Mouse (Mus musculus) limb, embryonic 12.5 days (tissue): ENCODE results near the gene Mapk8. TPM values are rescaled to one million over a fixed set of nuclear protein-coding genes. Genes with fewer than 3 reads are reported as not detected.

ENCODE experiments used
- ATAC-seq: fragments of 200-750 bp; cut with Nextera tagmentation; 2 replicates; pipeline ENCODE4 v1.8.0; 2017; ENCODE audit warnings: low read depth, moderate TSS enrichment; ENCODE audit not compliant: insufficient number of reproducible peaks, insufficient read depth, low FRiP score, low TSS enrichment
- H3K27ac ChIP-seq: fragments of 300-500 bp; sonication (generic); 2 replicates; pipeline ENCODE4 v1.5.1; 2016; ENCODE audit warnings: mild to moderate bottlenecking, moderate library complexity
- H3K27me3 ChIP-seq: fragments of 300-500 bp; sonication (generic); 2 replicates; pipeline ENCODE4 v1.6.1; 2016; ENCODE audit warnings: mild to moderate bottlenecking, moderate library complexity
- H3K36me3 ChIP-seq: fragments of 300-500 bp; sonication (generic); 2 replicates; pipeline ENCODE4 v1.6.1; 2016; ENCODE audit warnings: mild to moderate bottlenecking, moderate library complexity
- H3K4me1 ChIP-seq: fragments of 300-500 bp; sonication (generic); replicated peaks from 2 replicates; pipeline ENCODE4 v1.6.1; 2016
- H3K4me2 ChIP-seq: fragments of 300-500 bp; sonication (generic); 2 replicates; pipeline ENCODE4 v1.6.1; 2016; ENCODE audit warnings: mild to moderate bottlenecking, moderate library complexity
- H3K4me3 ChIP-seq: fragments of 300-500 bp; sonication (generic); replicated peaks from 2 replicates; pipeline ENCODE4 v1.5.1; 2016; ENCODE audit warnings: mild to moderate bottlenecking
- H3K9ac ChIP-seq: fragments of 300-500 bp; sonication (generic); replicated peaks from 2 replicates; pipeline ENCODE4 v1.6.1; 2016; ENCODE audit warnings: mild to moderate bottlenecking, moderate library complexity
- H3K9me3 ChIP-seq: fragments of 300-500 bp; sonication (generic); 2 replicates; pipeline ENCODE4 v1.6.1; 2016; ENCODE audit warnings: mild to moderate bottlenecking, moderate library complexity
- WGBS: fragments of 180-500 bp; shearing (Covaris S2); methylation state at CpG from one replicate; pipeline ENCODE4 v1.1.7; 2016; 5-methylcytosine and 5-hydroxymethylcytosine counted together
- polyA plus RNA-seq: library from polyadenylated mRNA; unstranded; fragments of >200 nt; fragmentation: Nextera tagmentation; extraction: Ambion mirVana; gene quantifications from 2 replicates; pipeline ENCODE4 v1.2.1, GENCODE M21; 2016

The Mapk8 gene
- polyA plus RNA-seq, 1 experiment from 2014 or later: 23.4 TPM

DNA sequence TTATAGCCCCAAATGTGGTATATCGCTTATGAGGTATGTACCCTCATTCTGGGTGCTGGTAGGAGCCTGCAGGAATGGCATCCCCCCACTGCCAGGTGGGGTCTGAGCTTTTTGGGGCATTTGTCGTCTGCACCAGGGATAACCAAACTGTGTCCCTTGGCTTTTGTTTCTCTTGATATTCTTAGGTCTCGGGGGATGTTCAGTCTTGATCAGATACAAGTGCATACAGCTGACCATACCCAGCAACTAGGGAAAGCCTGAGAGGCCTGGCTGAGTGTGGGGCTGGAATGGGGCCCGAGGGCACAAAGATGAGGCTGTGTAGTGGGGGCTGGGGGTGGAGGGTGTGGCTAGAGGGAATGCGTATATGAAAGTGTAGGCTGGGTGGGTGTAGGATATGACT is 83.3 kb downstream of the Mapk8 start:
- Histone ChIP-seq H3K4me2 (no peak overlapping the region), H3K4me1 (peaks cover 7% of the 10 kb centered on the region), H3K36me3 (no peaks in the 10 kb centered on the region), H3K27me3 (peaks cover 18% of the 10 kb centered on the region; the same call in 1 of the 2 replicates), H3K9ac (no peak overlapping the region), H3K27ac (no peak overlapping the region), H3K9me3 (no peaks in the 10 kb centered on the region), H3K4me3 (no peak overlapping the region)
- 81% methylated on average over 5 of the region's 5 CpGs for WGBS
- ATAC-seq: no peak

DNA sequence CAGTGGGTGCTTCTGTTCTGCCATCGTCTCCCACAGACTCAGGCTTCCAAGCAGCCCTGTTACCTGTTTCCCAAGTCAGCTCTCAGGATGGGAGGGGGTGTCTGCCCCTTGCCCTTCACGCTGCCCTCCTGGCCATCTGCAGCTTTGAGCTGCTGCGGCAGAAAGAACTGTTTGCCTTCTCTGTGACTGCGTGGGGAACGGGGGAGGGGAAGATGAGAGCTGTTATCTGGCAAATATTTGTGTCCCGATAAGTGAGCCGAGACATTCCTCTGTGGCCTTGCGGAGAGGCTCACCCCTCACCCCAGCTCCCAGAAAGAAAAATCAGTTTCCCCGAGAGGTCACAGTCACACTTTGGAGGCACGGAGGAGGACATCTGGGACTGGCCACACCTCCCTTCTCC is 84.2 kb downstream of the Mapk8 start:
- no peak overlapping the region for H3K9ac ChIP-seq
- WGBS: 28% methylated on average over 10 of the region's 10 CpGs

DNA sequence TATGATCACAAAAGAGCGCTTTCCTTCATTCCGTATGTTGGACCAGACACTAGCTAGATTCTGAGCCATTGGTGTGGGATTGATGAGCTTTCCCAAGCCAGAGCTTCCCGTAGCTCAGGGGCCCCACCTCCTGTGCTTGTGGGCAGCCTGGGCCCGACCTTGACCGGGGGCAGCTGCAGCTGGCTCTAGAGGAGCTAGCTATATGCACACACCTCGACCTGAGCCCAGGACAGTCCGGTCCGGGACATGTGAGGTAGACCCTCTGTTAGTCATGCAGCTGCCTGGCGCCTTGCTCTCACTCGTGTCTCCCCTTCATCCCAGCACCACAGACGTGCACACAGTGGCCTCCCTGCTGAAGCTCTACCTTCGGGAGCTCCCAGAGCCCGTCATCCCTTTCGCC is 84.8 kb downstream of the Mapk8 start:
- Histone ChIP-seq H3K36me3 (no peaks in the 10 kb centered on the region), H3K4me1 (peaks cover 7% of the 10 kb centered on the region), H3K9me3 (no peaks in the 10 kb centered on the region), H3K4me2 (no peak overlapping the region), H3K9ac (no peak overlapping the region), H3K4me3 (no peak overlapping the region), H3K27ac (no peak overlapping the region), H3K27me3 (peaks cover 18% of the 10 kb centered on the region; the same call in 1 of the 2 replicates)
- ATAC-seq: no peak
- WGBS: 56% methylated on average over 14 of the region's 14 CpGs

More for the DNA sequence above, 84.2 kb downstream of the Mapk8 start:
- H3K4me1 ChIP-seq: peaks cover 7% of the 10 kb centered on the region
- no peak overlapping the region for H3K27ac ChIP-seq
- no peaks in the 10 kb centered on the region for H3K9me3 ChIP-seq
- H3K36me3 ChIP-seq: no peaks in the 10 kb centered on the region
- H3K27me3 ChIP-seq: peaks cover 18% of the 10 kb centered on the region; the same call in 1 of the 2 replicates
- no peak overlapping the region for H3K4me3 ChIP-seq
- no peak for ATAC-seq
- no peak overlapping the region for H3K4me2 ChIP-seq

DNA sequence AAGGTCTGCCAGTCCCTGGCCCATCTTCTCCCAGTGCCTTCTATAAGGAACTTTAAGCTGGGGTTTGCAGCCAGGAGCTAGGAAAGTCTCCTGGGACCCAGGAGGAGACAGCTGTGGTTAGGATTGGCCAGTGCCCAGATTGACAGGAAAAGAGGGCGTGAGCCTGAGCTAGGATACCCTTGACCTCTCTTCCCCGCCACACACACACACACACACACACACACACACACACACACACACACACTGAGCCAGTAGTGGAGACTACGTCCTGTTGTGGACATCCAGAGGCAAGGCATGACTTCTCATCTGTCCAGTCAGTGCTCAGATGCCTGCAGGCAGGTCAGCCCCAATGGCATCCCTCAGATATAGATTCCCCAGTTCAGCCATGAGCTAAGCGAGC is 85.4 kb downstream of the Mapk8 start:
- 55% methylated on average over 3 of the region's 4 CpGs for WGBS
- H3K27ac ChIP-seq: no peak overlapping the region
- H3K4me1 ChIP-seq: peaks cover 7% of the 10 kb centered on the region
- no peak overlapping the region for H3K9ac ChIP-seq
- peaks cover 18% of the 10 kb centered on the region; the same call in 1 of the 2 replicates for H3K27me3 ChIP-seq
- no peak overlapping the region for H3K4me3 ChIP-seq
- ATAC-seq: no peak
- no peaks in the 10 kb centered on the region for H3K36me3 ChIP-seq
- H3K4me2 ChIP-seq: no peak overlapping the region
- no peaks in the 10 kb centered on the region for H3K9me3 ChIP-seq

DNA sequence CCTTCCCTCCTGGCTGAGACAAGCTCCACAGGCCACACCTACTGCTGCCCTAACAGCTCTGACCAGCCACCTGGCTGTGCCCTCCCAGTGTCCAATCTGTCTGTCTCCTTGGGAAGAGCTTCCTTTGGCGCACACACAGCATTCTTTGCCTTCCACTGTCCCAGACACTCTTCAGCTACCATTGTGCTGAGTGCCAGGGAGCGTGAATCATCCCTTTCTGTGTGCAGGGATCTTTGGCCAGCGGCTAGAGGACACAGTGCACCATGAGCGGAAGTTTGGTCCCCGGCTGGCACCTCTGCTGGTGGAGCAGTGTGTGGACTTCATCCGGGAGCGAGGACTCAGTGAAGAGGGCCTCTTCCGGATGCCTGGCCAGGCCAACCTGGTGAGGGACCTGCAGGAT is 88.1 kb downstream of the Mapk8 start:
- WGBS: 93% methylated on average over 8 of the region's 8 CpGs
- Histone ChIP-seq H3K27me3 (peaks cover 24% of the 10 kb centered on the region; the same call in 1 of the 2 replicates), H3K36me3 (no peaks in the 10 kb centered on the region), H3K4me2 (no peak overlapping the region), H3K4me3 (no peak overlapping the region), H3K4me1 (peaks cover 7% of the 10 kb centered on the region), H3K27ac (no peak overlapping the region), H3K9ac (no peak overlapping the region), H3K9me3 (no peaks in the 10 kb centered on the region)
- ATAC-seq: no peak

DNA sequence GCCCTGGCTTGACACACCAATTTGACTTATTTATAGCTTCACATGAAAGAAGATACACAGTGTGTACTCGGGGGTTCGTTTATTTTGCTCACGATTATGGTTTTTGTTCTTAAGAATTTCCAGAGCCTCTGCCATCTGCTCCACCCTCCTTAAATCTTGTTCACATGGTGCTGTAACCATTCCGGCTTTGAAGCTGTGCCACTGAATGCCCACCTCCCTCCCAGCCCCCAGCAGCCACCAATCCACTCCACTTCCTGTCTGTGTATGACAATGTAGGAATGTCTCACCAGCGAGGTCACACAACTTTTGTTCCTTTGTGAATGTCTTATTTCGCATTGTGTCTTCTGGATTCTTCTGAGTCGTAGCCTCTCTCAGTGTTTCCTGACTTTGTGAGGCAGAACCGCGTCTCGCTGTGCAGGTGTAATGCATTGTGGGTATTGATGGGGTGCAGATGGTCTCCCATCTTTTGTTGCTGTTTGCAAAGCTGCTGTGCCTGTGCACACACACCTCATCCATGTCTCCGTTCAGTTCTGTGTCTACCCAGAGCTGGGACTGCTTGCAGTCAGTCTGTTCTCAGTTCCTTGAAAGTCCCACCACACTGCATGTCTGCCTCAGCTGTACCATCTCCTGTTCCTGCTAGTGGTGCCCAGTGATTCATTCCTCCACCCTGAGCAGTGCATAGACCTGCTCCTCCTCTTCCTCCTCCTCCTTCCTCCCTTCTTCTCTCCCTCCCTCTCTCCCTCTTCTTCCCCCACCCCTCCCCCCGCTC is 89.2 kb downstream of the Mapk8 start:
- Histone ChIP-seq H3K4me2 (no peak overlapping the region), H3K27ac (no peak overlapping the region), H3K9ac (no peak overlapping the region), H3K4me3 (no peak overlapping the region), H3K27me3 (peaks cover 26% of the 10 kb centered on the region), H3K9me3 (no peaks in the 10 kb centered on the region), H3K4me1 (peaks cover 5% of the 10 kb centered on the region), H3K36me3 (no peaks in the 10 kb centered on the region)
- no peak for ATAC-seq
- WGBS: 66% methylated on average over 12 of the region's 12 CpGs

DNA sequence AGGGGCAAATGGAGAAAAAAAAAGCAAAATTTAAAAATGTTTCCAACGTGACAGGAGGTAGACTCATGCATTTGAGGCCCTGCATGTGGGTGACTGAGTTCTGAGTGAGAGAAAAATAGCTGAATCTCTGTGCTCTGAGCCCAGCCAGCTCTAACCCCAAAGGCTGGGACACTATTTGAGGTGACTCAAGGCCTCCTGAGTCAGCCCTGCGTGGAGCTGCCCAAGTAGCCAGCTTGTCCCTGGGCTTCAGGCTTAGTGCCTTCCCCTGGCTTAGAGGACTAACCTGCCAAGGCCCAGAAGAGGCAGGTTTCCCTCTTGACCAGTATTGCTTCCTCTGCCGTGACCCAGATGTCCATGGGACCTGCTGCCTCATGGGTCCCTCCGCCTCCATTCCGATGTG is 91.7 kb downstream of the Mapk8 start:
- H3K4me2 ChIP-seq: no peak overlapping the region
- ATAC-seq: no peak
- 84% methylated on average over 5 of the region's 5 CpGs for WGBS
- no peak overlapping the region for H3K9ac ChIP-seq
- H3K27ac ChIP-seq: no peak overlapping the region
- no peak overlapping the region for H3K4me3 ChIP-seq
- H3K9me3 ChIP-seq: no peaks in the 10 kb centered on the region
- H3K27me3 ChIP-seq: peaks cover 45% of the 10 kb centered on the region
- H3K4me1 ChIP-seq: peaks cover 7% of the 10 kb centered on the region; the same call in 1 of the 2 replicates
- H3K36me3 ChIP-seq: no peaks in the 10 kb centered on the region

DNA sequence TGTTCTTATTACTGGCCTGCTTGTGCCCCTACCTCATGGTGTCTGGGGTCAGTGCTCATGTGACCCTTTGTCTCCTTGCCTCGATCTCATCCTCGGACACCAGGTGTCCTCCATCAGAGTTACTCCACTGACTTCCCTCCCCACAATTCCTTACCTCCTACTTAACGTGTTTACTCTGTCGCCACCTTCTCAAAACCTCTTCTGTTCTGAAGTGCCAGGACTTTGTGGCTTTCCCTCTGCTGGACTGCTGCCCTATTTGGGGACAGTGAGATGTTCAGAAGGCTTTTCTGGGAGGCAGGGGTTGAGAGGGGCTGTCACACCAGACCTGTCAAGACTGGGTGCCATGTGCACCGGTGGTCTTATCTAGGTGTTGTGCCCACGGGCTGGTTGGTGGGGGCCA is 94.1 kb downstream of the Mapk8 start:
- H3K4me2 ChIP-seq: no peak overlapping the region
- peaks cover 66% of the 10 kb centered on the region for H3K27me3 ChIP-seq
- H3K4me1 ChIP-seq: peaks cover 7% of the 10 kb centered on the region; the same call in 1 of the 2 replicates
- WGBS: 83% methylated on average over 6 of the region's 6 CpGs
- ATAC-seq: no peak
- no peak overlapping the region for H3K9ac ChIP-seq
- H3K9me3 ChIP-seq: no peaks in the 10 kb centered on the region
- H3K27ac ChIP-seq: no peak overlapping the region
- no peak overlapping the region for H3K4me3 ChIP-seq
- H3K36me3 ChIP-seq: no peaks in the 10 kb centered on the region

DNA sequence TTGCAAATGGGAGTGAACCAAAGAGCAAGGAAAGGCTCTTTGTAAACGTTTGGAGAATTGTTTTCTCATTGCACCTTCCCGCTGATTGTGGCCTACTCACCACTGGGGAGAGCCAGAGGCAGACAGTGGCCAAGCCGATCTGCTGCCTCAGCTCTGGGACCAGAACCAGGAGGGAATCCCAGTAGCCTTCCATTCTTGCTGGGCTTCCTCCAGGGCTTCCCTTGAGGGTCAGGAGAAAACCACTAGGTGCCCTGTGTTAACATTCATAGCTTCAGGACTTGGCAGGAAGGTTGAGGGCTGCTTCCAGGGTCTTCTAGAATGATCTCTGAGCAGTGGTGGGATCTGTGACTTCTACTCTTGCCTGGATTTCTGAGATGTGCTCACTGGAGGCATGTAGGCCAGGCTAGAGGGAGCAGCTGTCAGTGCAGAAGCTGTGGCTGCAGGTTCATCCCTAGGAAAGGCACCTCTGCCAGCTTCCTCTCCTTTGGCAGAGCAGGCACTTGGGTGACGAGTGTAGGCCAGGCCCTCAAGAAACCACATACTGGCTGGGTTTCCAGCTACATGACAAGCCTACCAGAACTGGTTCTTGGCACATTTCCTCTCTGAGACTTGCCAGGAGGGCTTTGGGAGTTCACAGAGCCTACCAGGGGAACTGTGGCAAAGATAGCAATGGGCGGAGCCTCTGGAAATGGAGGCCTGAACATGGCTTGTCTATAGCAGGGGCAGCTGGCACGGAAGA is 94.8 kb downstream of the Mapk8 start:
- H3K36me3 ChIP-seq: no peaks in the 10 kb centered on the region
- H3K4me1 ChIP-seq: 0 out of 2 replicates have a peak, but pooled peaks cover 7% of the 10 kb centered on the region
- no peak overlapping the region for H3K27ac ChIP-seq
- no peak overlapping the region for H3K9ac ChIP-seq
- WGBS: 66% methylated on average over 6 of the region's 6 CpGs
- H3K27me3 ChIP-seq: peaks cover 69% of the 10 kb centered on the region
- no peak for ATAC-seq
- H3K4me2 ChIP-seq: no peak overlapping the region
- no peak overlapping the region for H3K4me3 ChIP-seq
- H3K9me3 ChIP-seq: no peaks in the 10 kb centered on the region

DNA sequence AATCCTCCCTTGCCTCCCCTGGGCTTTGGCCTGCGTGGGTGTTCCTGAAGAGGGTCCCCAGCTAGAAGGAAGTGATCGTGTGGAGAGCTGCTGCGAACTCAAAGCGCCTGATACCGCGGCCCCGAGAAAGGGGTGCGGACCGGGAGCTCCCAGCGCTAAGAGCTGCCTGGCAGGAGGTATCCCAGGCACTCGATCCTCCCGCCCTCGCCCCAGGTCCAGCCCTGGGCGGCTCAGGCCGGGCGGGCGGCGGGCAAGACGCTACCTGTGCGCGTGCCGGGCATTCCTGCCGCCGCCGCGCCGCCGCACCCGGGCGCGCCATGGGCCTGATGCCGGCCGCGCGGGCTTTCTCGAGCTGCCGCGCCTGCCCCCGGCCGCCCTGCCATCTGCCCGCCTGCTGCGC is 95.9 kb downstream of the Mapk8 start:
- Histone ChIP-seq H3K27ac (no peak overlapping the region), H3K4me1 (0 out of 2 replicates have a peak, but pooled peaks cover 7% of the 10 kb centered on the region), H3K9ac (peak overlapping the region; percentile 69), H3K4me2 (peak overlapping the region; percentile 92), H3K27me3 (peaks cover 69% of the 10 kb centered on the region), H3K9me3 (no peaks in the 10 kb centered on the region), H3K36me3 (no peaks in the 10 kb centered on the region), H3K4me3 (peak overlapping the region; percentile 51)
- WGBS: under 1% methylated on average over 35 of the region's 42 CpGs
- no peak for ATAC-seq

DNA sequence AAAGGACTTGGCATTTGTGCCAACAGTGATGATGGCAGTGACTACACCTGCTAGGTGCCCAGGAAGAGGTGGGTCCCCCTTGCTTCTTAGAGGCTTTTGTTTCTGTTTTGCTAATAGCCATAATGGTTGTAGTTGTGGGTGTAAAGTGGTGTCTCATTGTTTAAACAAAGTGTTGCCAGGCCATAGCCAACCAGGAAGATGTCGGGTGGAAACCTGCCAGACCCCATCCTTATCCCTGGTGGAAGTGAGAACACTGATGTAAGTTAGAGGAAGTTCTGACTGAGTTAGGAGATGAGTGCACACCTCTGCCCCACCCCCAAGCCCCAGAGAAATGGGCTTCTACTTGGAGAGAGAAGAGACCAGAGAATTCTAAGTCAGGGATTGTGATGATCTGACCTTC is 98.8 kb downstream of the Mapk8 start:
- no peak overlapping the region for H3K9ac ChIP-seq
- peaks cover 55% of the 10 kb centered on the region for H3K27me3 ChIP-seq
- no peaks in the 10 kb centered on the region for H3K36me3 ChIP-seq
- no peaks in the 10 kb centered on the region for H3K9me3 ChIP-seq
- no peak overlapping the region for H3K4me2 ChIP-seq
- 0 out of 2 replicates have a peak, but pooled peaks cover 7% of the 10 kb centered on the region for H3K4me1 ChIP-seq
- no peak overlapping the region for H3K4me3 ChIP-seq
- 71% methylated on average over 1 of the region's 1 CpGs for WGBS
- H3K27ac ChIP-seq: no peak overlapping the region
- no peak for ATAC-seq
